Mouse (Mus musculus): ENCODE data around the gene Nedd8. TPM values are rescaled to one million over a fixed set of nuclear protein-coding genes. Genes with fewer than 3 reads are reported as not detected.

Gene Nedd8
- polyA plus RNA-seq, 1 experiment from 2014 or later: 325 TPM

- peak overlapping the region; percentile 44 for H3K9ac ChIP-seq
- no peak for ATAC-seq (ENCODE audit: low read depth)
- 47% methylated on average over 2 of the region's 2 CpGs for WGBS (ENCODE audit: insufficient replicate concordance)
Measured at GRCm38 (mm10) chr14:55660636-55661035, 11.3 kb downstream of the Nedd8 start.

GRCm38 (mm10) chr14:55659960-55660573, 11.9 kb downstream of the Nedd8 start, which contains the start of gene Mdp1:
Gene Mdp1, minus strand, starts transcription at chr14:55660508.
- Histone ChIP-seq H3K36me3 (peaks cover 36% of the 10 kb centered on the region), H3K4me2 (peak within 1 kb of the TSS; percentile 72), H3K9ac (peak within 1 kb of the TSS; percentile 84), H3K9me3 (replicated peaks) (no peaks in the 10 kb centered on the region), H3K4me3 (replicated peaks) (peak within 1 kb of the TSS; percentile 73), H3K27me3 (no peaks in the 10 kb centered on the region), H3K4me1 (replicated peaks) (peaks cover 20% of the 10 kb centered on the region), H3K27ac (peak within 1 kb of the TSS; percentile 80)
- DNase-seq (peak; percentile 77), ATAC-seq (ENCODE audit: low read depth) (peak; percentile 95)
- WGBS (ENCODE audit: insufficient replicate concordance): under 1% methylated on average over 39 of the region's 39 CpGs

More at GRCm38 (mm10) chr14:55660636-55661035, 11.3 kb downstream of the Nedd8 start:
- H3K27ac ChIP-seq: peak overlapping the region; percentile 80
- H3K27me3 ChIP-seq: no peaks in the 10 kb centered on the region
- no peak for DNase-seq
- no peaks in the 10 kb centered on the region for H3K9me3 ChIP-seq (replicated peaks)
- H3K4me3 ChIP-seq (replicated peaks): peak overlapping the region; percentile 73
- peaks cover 20% of the 10 kb centered on the region for H3K4me1 ChIP-seq (replicated peaks)
- H3K36me3 ChIP-seq: peaks cover 39% of the 10 kb centered on the region
- peak overlapping the region; percentile 72 for H3K4me2 ChIP-seq

GRCm38 (mm10) chr14:55658011-55658410, 13.9 kb downstream of the Nedd8 start:
- H3K27ac ChIP-seq: no peak overlapping the region
- H3K4me2 ChIP-seq: no peak overlapping the region
- no peak overlapping the region for H3K9ac ChIP-seq
- DNase-seq (no peak), ATAC-seq (ENCODE audit: low read depth) (no peak)
- H3K9me3 ChIP-seq (replicated peaks): no peaks in the 10 kb centered on the region
- 85% methylated on average over 5 of the region's 5 CpGs for WGBS (ENCODE audit: insufficient replicate concordance)
- peaks cover 26% of the 10 kb centered on the region for H3K36me3 ChIP-seq
- H3K4me3 ChIP-seq (replicated peaks): no peak overlapping the region
- H3K27me3 ChIP-seq: no peaks in the 10 kb centered on the region
- peaks cover 20% of the 10 kb centered on the region for H3K4me1 ChIP-seq (replicated peaks)

- WGBS (ENCODE audit: insufficient replicate concordance): 72% methylated on average over 3 of the region's 3 CpGs
- H3K27ac ChIP-seq: no peak overlapping the region
- no peak for ATAC-seq (ENCODE audit: low read depth)
Measured at GRCm38 (mm10) chr14:55656935-55657334, 15.0 kb downstream of the Nedd8 start.

GRCm38 (mm10) chr14:55651528-55651927, 20.4 kb downstream of the Nedd8 start:
- no peak overlapping the region for H3K4me2 ChIP-seq
- ATAC-seq (ENCODE audit: low read depth) (no peak), DNase-seq (no peak)
- 82% methylated on average over 7 of the region's 7 CpGs for WGBS (ENCODE audit: insufficient replicate concordance)
- no peaks in the 10 kb centered on the region for H3K9me3 ChIP-seq (replicated peaks)
- no peak overlapping the region for H3K27ac ChIP-seq
- H3K9ac ChIP-seq: no peak overlapping the region
- H3K4me3 ChIP-seq (replicated peaks): no peak overlapping the region
- peaks cover 3% of the 10 kb centered on the region for H3K36me3 ChIP-seq
- peaks cover 3% of the 10 kb centered on the region for H3K4me1 ChIP-seq (replicated peaks)
- H3K27me3 ChIP-seq: no peaks in the 10 kb centered on the region

More at GRCm38 (mm10) chr14:55656935-55657334, 15.0 kb downstream of the Nedd8 start:
- H3K9ac ChIP-seq: no peak overlapping the region
- no peak overlapping the region for H3K4me2 ChIP-seq
- no peak overlapping the region for H3K4me3 ChIP-seq (replicated peaks)
- H3K27me3 ChIP-seq: no peaks in the 10 kb centered on the region
- DNase-seq: no peak
- no peaks in the 10 kb centered on the region for H3K9me3 ChIP-seq (replicated peaks)
- H3K4me1 ChIP-seq (replicated peaks): peaks cover 20% of the 10 kb centered on the region
- peaks cover 20% of the 10 kb centered on the region for H3K36me3 ChIP-seq

- ATAC-seq (ENCODE audit: low read depth) (no peak), DNase-seq (no peak)
- H3K4me2 ChIP-seq: no peak within 1 kb of the TSS
- H3K36me3 ChIP-seq: peaks cover 8% of the 10 kb centered on the region
- H3K9ac ChIP-seq: no peak within 1 kb of the TSS
- no peaks in the 10 kb centered on the region for H3K9me3 ChIP-seq (replicated peaks)
- no peak within 1 kb of the TSS for H3K4me3 ChIP-seq (replicated peaks)
- WGBS (ENCODE audit: insufficient replicate concordance): 87% methylated on average over 2 of the region's 2 CpGs
- no peaks in the 10 kb centered on the region for H3K27me3 ChIP-seq
- H3K4me1 ChIP-seq (replicated peaks): peaks cover 17% of the 10 kb centered on the region
- no peak within 1 kb of the TSS for H3K27ac ChIP-seq
Measured at GRCm38 (mm10) chr14:55649884-55650283, 22.0 kb downstream of the Nedd8 start, which contains the start of gene Tssk4. Gene Tssk4, plus strand, starts transcription at chr14:55650184.

- ATAC-seq (ENCODE audit: low read depth) (no peak), DNase-seq (no peak)
- WGBS (ENCODE audit: insufficient replicate concordance): 23% methylated on average over 17 of the region's 17 CpGs
- peaks cover 33% of the 10 kb centered on the region for H3K36me3 ChIP-seq
- no peaks in the 10 kb centered on the region for H3K9me3 ChIP-seq (replicated peaks)
- peak overlapping the region; percentile 88 for H3K4me2 ChIP-seq
- peaks cover 53% of the 10 kb centered on the region for H3K4me1 ChIP-seq (replicated peaks)
- H3K27ac ChIP-seq: peak overlapping the region; percentile 90
- H3K27me3 ChIP-seq: no peaks in the 10 kb centered on the region
- H3K9ac ChIP-seq: peak overlapping the region; percentile 97
- H3K4me3 ChIP-seq (replicated peaks): peak overlapping the region; percentile 86
Measured at GRCm38 (mm10) chr14:55644261-55644888, 27.5 kb downstream of the Nedd8 start.

GRCm38 (mm10) chr14:55643060-55643907, 28.6 kb downstream of the Nedd8 start, which contains the start of gene Tm9sf1:
Gene Tm9sf1, minus strand, starts transcription at chr14:55643806.
- H3K9ac ChIP-seq: peak within 1 kb of the TSS; percentile 97
- no peaks in the 10 kb centered on the region for H3K27me3 ChIP-seq
- ATAC-seq (ENCODE audit: low read depth) (peak; percentile 87), DNase-seq (peak; percentile 83)
- peaks cover 53% of the 10 kb centered on the region for H3K4me1 ChIP-seq (replicated peaks)
- peak within 1 kb of the TSS; percentile 88 for H3K4me2 ChIP-seq
- under 1% methylated on average over 89 of the region's 89 CpGs for WGBS (ENCODE audit: insufficient replicate concordance)
- H3K4me3 ChIP-seq (replicated peaks): peak within 1 kb of the TSS; percentile 86
- H3K27ac ChIP-seq: peak within 1 kb of the TSS; percentile 90
- H3K36me3 ChIP-seq: peaks cover 44% of the 10 kb centered on the region
- H3K9me3 ChIP-seq (replicated peaks): no peaks in the 10 kb centered on the region

GRCm38 (mm10) chr14:55642679-55643059, 29.3 kb downstream of the Nedd8 start:
- ATAC-seq (ENCODE audit: low read depth) (peak; percentile 11; the same call in 1 of the 2 replicates), DNase-seq (no peak)
- H3K27me3 ChIP-seq: no peaks in the 10 kb centered on the region
- peak overlapping the region; percentile 86 for H3K4me3 ChIP-seq (replicated peaks)
- peak overlapping the region; percentile 88 for H3K4me2 ChIP-seq
- peak overlapping the region; percentile 97 for H3K9ac ChIP-seq
- H3K27ac ChIP-seq: peak overlapping the region; percentile 90
- 16% methylated on average over 8 of the region's 8 CpGs for WGBS (ENCODE audit: insufficient replicate concordance)
- peaks cover 53% of the 10 kb centered on the region for H3K4me1 ChIP-seq (replicated peaks)
- no peaks in the 10 kb centered on the region for H3K9me3 ChIP-seq (replicated peaks)
- peaks cover 50% of the 10 kb centered on the region for H3K36me3 ChIP-seq

GRCm38 (mm10) chr14:55641291-55641690, 30.6 kb downstream of the Nedd8 start:
- peak overlapping the region; percentile 88 for H3K4me2 ChIP-seq
- H3K36me3 ChIP-seq: peaks cover 59% of the 10 kb centered on the region
- no peaks in the 10 kb centered on the region for H3K9me3 ChIP-seq (replicated peaks)
- no peak for ATAC-seq (ENCODE audit: low read depth)
- H3K9ac ChIP-seq: no peak overlapping the region
- no peaks in the 10 kb centered on the region for H3K27me3 ChIP-seq
- no peak for DNase-seq
- H3K4me3 ChIP-seq (replicated peaks): peak overlapping the region; percentile 86; the same call in 1 of the 2 replicates
- WGBS (ENCODE audit: insufficient replicate concordance): 86% methylated on average over 13 of the region's 13 CpGs
- H3K27ac ChIP-seq: no peak overlapping the region
- H3K4me1 ChIP-seq (replicated peaks): peaks cover 51% of the 10 kb centered on the region

- Histone ChIP-seq H3K27ac (no peak overlapping the region), H3K9ac (no peak overlapping the region), H3K27me3 (no peaks in the 10 kb centered on the region), H3K36me3 (peaks cover 59% of the 10 kb centered on the region), H3K9me3 (replicated peaks) (no peaks in the 10 kb centered on the region), H3K4me1 (replicated peaks) (peaks cover 50% of the 10 kb centered on the region), H3K4me3 (replicated peaks) (no peak overlapping the region), H3K4me2 (no peak overlapping the region)
- ATAC-seq (ENCODE audit: low read depth): no peak
- 94% methylated on average over 14 of the region's 14 CpGs for WGBS (ENCODE audit: insufficient replicate concordance)
- DNase-seq: no peak
Measured at GRCm38 (mm10) chr14:55640816-55641215, 31.1 kb downstream of the Nedd8 start.

Data from liver, embryonic 13.5 days (tissue).